Mouse (Mus musculus) liver, adult 2 months (tissue): Measurements from ENCODE around the gene Polr2h. TPM values are rescaled to one million over a fixed set of nuclear protein-coding genes. Genes with fewer than 3 reads are reported as not detected.

Experiments
- DNase-seq: peaks from one replicate; pipeline ENCODE4 v3.0.0-alpha.2; 2011; ENCODE audit warnings: low read depth, low spot score; ENCODE audit errors: extremely low read depth
- H3K27ac ChIP-seq: fragments of 200-500 bp; replicated peaks from 2 replicates; pipeline ENCODE4 v1.5.1; 2012; ENCODE audit warnings: low read depth, mild to moderate bottlenecking, control low read depth, inconsistent platforms, low read length; ENCODE audit not compliant: insufficient read depth
- H3K27me3 ChIP-seq: fragments of 200-500 bp; 2 replicates; pipeline ENCODE4 v1.6.1; 2012; ENCODE audit warnings: mild to moderate bottlenecking, moderate library complexity, low read length, inconsistent platforms; ENCODE audit not compliant: control insufficient read depth, insufficient read depth
- H3K36me3 ChIP-seq: fragments of 200-500 bp; 2 replicates; pipeline ENCODE4 v1.6.1; 2012; ENCODE audit warnings: low read length, inconsistent platforms; ENCODE audit not compliant: control insufficient read depth, insufficient read depth
- H3K4me1 ChIP-seq: fragments of 200-500 bp; 2 replicates; pipeline ENCODE4 v1.6.1; 2011; ENCODE audit warnings: low read length; ENCODE audit not compliant: control insufficient read depth, insufficient read depth
- H3K4me3 ChIP-seq: fragments of 200-500 bp; 2 replicates; pipeline ENCODE4 v1.5.1; 2011; ENCODE audit warnings: low read depth, mild to moderate bottlenecking, control low read depth, low read length, moderate library complexity; ENCODE audit not compliant: insufficient read depth
- H3K79me2 ChIP-seq: fragments of 200-500 bp; 2 replicates; pipeline ENCODE4 v1.6.1; 2012; ENCODE audit warnings: inconsistent platforms, mild to moderate bottlenecking, low read length, moderate library complexity; ENCODE audit not compliant: control insufficient read depth, insufficient read depth
- H3K9ac ChIP-seq: fragments of 200-500 bp; 2 replicates; pipeline ENCODE4 v1.6.1; 2012; ENCODE audit warnings: low read depth, mild to moderate bottlenecking, control low read depth, inconsistent platforms, low read length
- CTCF ChIP-seq: fragments of 200-500 bp; IDR thresholded peaks from 2 replicates; pipeline ENCODE4 v1.5.1; 2011; ENCODE audit warnings: low read depth, low read length, control low read depth
- POLR2A ChIP-seq: fragments of 200-500 bp; IDR thresholded peaks from 2 replicates; pipeline ENCODE4 v1.6.1; 2011; ENCODE audit warnings: low read length, control low read depth; ENCODE audit not compliant: insufficient read depth; ENCODE audit errors: extremely low read depth
- WGBS: fragments of 180-500 bp; shearing (Covaris S2); methylation state at CpG from one replicate; pipeline ENCODE4 v1.1.7; 2018; 5-methylcytosine and 5-hydroxymethylcytosine counted together
- polyA plus RNA-seq: library from polyadenylated mRNA; depleted of rRNA; stranded (reverse); fragments of >200 nt; gene quantifications from 2 replicates; pipeline ENCODE4 v1.2.3, GENCODE M21; 2012
- total RNA-seq: library from RNA; depleted of rRNA; stranded (reverse); fragments of >200 nt; gene quantifications from 2 replicates; pipeline ENCODE4 v1.2.3, GENCODE M21; 2014

Gene Polr2h
- total and polyA plus RNA-seq, 2 experiments, result 9.5 to 19.2 TPM

GRCm38 (mm10) chr16:20723247-20723646, 5.8 kb downstream of the Polr2h start:
- WGBS, result 54% methylated on average over 4 of the region's 4 CpGs
- Histone ChIP-seq H3K27me3 (no peaks in the 10 kb centered on the region), H3K79me2 (no peaks in the 10 kb centered on the region)

GRCm38 (mm10) chr16:20724338-20724748, 6.9 kb downstream of the Polr2h start:
- DNase-seq, result peak; percentile 92
- Histone ChIP-seq H3K36me3 (peaks cover 14% of the 10 kb centered on the region; the same call in 1 of the 2 replicates), H3K4me1 (peaks cover 5% of the 10 kb centered on the region), H3K9ac (no peak overlapping the region), H3K27me3 (no peaks in the 10 kb centered on the region), H3K4me3 (no peak overlapping the region), H3K27ac (peak overlapping the region; percentile 70), H3K79me2 (no peaks in the 10 kb centered on the region; the same call in 1 of the 2 replicates)
- WGBS, result 10% methylated on average over 5 of the region's 5 CpGs
- TF ChIP-seq CTCF, result peak; percentile 91
- TF ChIP-seq POLR2A, result no peak

More at GRCm38 (mm10) chr16:20723247-20723646, 5.8 kb downstream of the Polr2h start:
- no peak overlapping the region for H3K9ac ChIP-seq
- H3K4me1 ChIP-seq, result peaks cover 6% of the 10 kb centered on the region
- peak; percentile 36 for DNase-seq
- no peak overlapping the region for H3K27ac ChIP-seq
- peaks cover 9% of the 10 kb centered on the region; the same call in 1 of the 2 replicates for H3K36me3 ChIP-seq
- H3K4me3 ChIP-seq, result no peak overlapping the region
- no peak for TF ChIP-seq POLR2A
- TF ChIP-seq CTCF, result no peak

GRCm38 (mm10) chr16:20725321-20725720, 7.9 kb downstream of the Polr2h start:
- TF ChIP-seq POLR2A (no peak), CTCF (no peak)
- Histone ChIP-seq H3K27me3 (no peaks in the 10 kb centered on the region), H3K36me3 (peaks cover 11% of the 10 kb centered on the region; the same call in 1 of the 2 replicates), H3K79me2 (no peaks in the 10 kb centered on the region; the same call in 1 of the 2 replicates), H3K4me1 (peaks cover 7% of the 10 kb centered on the region), H3K27ac (no peak overlapping the region), H3K4me3 (no peak overlapping the region), H3K9ac (no peak overlapping the region)
- DNase-seq, result no peak
- WGBS, result 90% methylated on average over 7 of the region's 7 CpGs

- Histone ChIP-seq H3K27ac (no peak overlapping the region), H3K4me3 (no peak overlapping the region), H3K79me2 (no peaks in the 10 kb centered on the region; the same call in 1 of the 2 replicates), H3K9ac (no peak overlapping the region), H3K36me3 (peaks cover 10% of the 10 kb centered on the region; the same call in 1 of the 2 replicates), H3K27me3 (no peaks in the 10 kb centered on the region), H3K4me1 (peaks cover 7% of the 10 kb centered on the region)
- no peak for DNase-seq
- TF ChIP-seq POLR2A (no peak), CTCF (no peak)
- 88% methylated on average over 4 of the region's 4 CpGs for WGBS
Observed at GRCm38 (mm10) chr16:20725750-20726149, 8.3 kb downstream of the Polr2h start.

GRCm38 (mm10) chr16:20726384-20726783, 8.9 kb downstream of the Polr2h start:
- Histone ChIP-seq H3K27ac (no peak overlapping the region), H3K4me3 (no peak overlapping the region), H3K79me2 (no peaks in the 10 kb centered on the region; the same call in 1 of the 2 replicates), H3K36me3 (peaks cover 10% of the 10 kb centered on the region; the same call in 1 of the 2 replicates), H3K4me1 (peaks cover 7% of the 10 kb centered on the region), H3K9ac (no peak overlapping the region), H3K27me3 (no peaks in the 10 kb centered on the region)
- WGBS, result 73% methylated on average over 1 of the region's 1 CpGs
- TF ChIP-seq POLR2A (no peak), CTCF (no peak)
- no peak for DNase-seq

- H3K4me1 ChIP-seq, result peaks cover 5% of the 10 kb centered on the region
- peak overlapping the region; percentile 65 for H3K9ac ChIP-seq
- no peaks in the 10 kb centered on the region; the same call in 1 of the 2 replicates for H3K79me2 ChIP-seq
- H3K27ac ChIP-seq, result peak overlapping the region; percentile 89
- peak; percentile 95 for DNase-seq
- no peaks in the 10 kb centered on the region for H3K27me3 ChIP-seq
- WGBS, result 13% methylated on average over 5 of the region's 5 CpGs
- H3K4me3 ChIP-seq, result peak overlapping the region; percentile 58
- TF ChIP-seq POLR2A (peak; percentile 24; the same call in 1 of the 2 replicates), CTCF (no peak)
- H3K36me3 ChIP-seq, result peaks cover 10% of the 10 kb centered on the region; the same call in 1 of the 2 replicates
Observed at GRCm38 (mm10) chr16:20730293-20730711, 12.8 kb downstream of the Polr2h start.
